1 mouse cellular context compared by ENCODE assay signal in genomic region chr7:27447419-27448286, GRCm38 (mm10).
TF ChIP-seq lines count a peak whose summit lies in the region.

Gene Sptbn4 (minus strand): TSS chr7:27447686.
Gene Blvrb (plus strand): TSS chr7:27447978.

TF ChIP-seq in MEL, 35 proteins besides CTCF, POLR2A, EP300 and RAD21 (continued from another document):
- no peak for TF ChIP-seq MYB (IDR thresholded peaks at IDR 0.05; ENCODE audit: low read depth, low read length)
- no peak for TF ChIP-seq GABPA (IDR thresholded peaks at IDR 0.05; ENCODE audit: low read depth, low read length)
- TF ChIP-seq TCF12 (IDR thresholded peaks at IDR 0.05; ENCODE audit: low read depth, low read length): peak; percentile 52
- TF ChIP-seq SIN3A (IDR thresholded peaks at IDR 0.05; ENCODE audit: low read length): peak; percentile 39; the same call in 1 of the 2 replicates
- peak; percentile 69; the same call in 1 of the 2 replicates for TF ChIP-seq POLR2AphosphoS2 (IDR thresholded peaks at IDR 0.05; ENCODE audit: low read length)
- TF ChIP-seq MYC (IDR thresholded peaks at IDR 0.05; ENCODE audit: low read depth, low read length): no peak
- no peak for TF ChIP-seq GATA1 (IDR thresholded peaks at IDR 0.05; ENCODE audit: low read depth, low read length)
- TF ChIP-seq ZNF384 (IDR thresholded peaks at IDR 0.05; ENCODE audit: low read depth, low read length): no peak
- peak; percentile 81; the same call in 1 of the 2 replicates for TF ChIP-seq ZMIZ1 (IDR thresholded peaks at IDR 0.05; ENCODE audit: low read depth, low read length)
- TF ChIP-seq NRF1 (IDR thresholded peaks at IDR 0.05; ENCODE audit: insufficient read depth, low read depth, low read length, poor library complexity, severe bottlenecking): peak; percentile 35; the same call in 1 of the 2 replicates
- no peak for TF ChIP-seq USF2 (IDR thresholded peaks at IDR 0.05; ENCODE audit: borderline replicate concordance in 1 of 2, insufficient read depth in 1 of 2, low read depth in 1 of 2, low read length in 2 of 2)
- no peak for TF ChIP-seq ELF1 (IDR thresholded peaks at IDR 0.05; ENCODE audit: low read depth, low read length)
